Mouse (Mus musculus) midbrain, embryonic 16.5 days (tissue): ENCODE results near the gene Jade1. TPM values are rescaled to one million over a fixed set of nuclear protein-coding genes. Genes with fewer than 3 reads are reported as not detected.

Experiments
- ATAC-seq: fragments of 200-750 bp; cut with Nextera tagmentation; 2 replicates; pipeline ENCODE4 v1.8.0; 2017; ENCODE audit warnings: moderate TSS enrichment
- H3K27ac ChIP-seq: fragments of 300-500 bp; sonication (generic); 2 replicates; pipeline ENCODE4 v1.5.1; 2014; ENCODE audit warnings: mild to moderate bottlenecking, low read length, mixed read lengths
- H3K27me3 ChIP-seq: fragments of 300-500 bp; sonication (generic); 2 replicates; pipeline ENCODE4 v1.6.1; 2014; ENCODE audit warnings: low read depth, low read length, mixed read lengths; ENCODE audit not compliant: control insufficient read depth, insufficient read depth
- H3K36me3 ChIP-seq: fragments of 300-500 bp; sonication (generic); 2 replicates; pipeline ENCODE4 v1.6.1; 2014; ENCODE audit warnings: mild to moderate bottlenecking, low read length, moderate library complexity, mixed read lengths; ENCODE audit not compliant: control insufficient read depth, insufficient read depth
- H3K4me1 ChIP-seq: fragments of 300-500 bp; sonication (generic); 2 replicates; pipeline ENCODE4 v1.6.1; 2014; ENCODE audit warnings: mild to moderate bottlenecking, low read length, mixed read lengths; ENCODE audit not compliant: control insufficient read depth, insufficient read depth
- H3K4me2 ChIP-seq: fragments of 300-500 bp; sonication (generic); 2 replicates; pipeline ENCODE4 v1.6.1; 2014; ENCODE audit warnings: mild to moderate bottlenecking, low read length, mixed read lengths
- H3K4me3 ChIP-seq: fragments of 300-500 bp; sonication (generic); 2 replicates; pipeline ENCODE4 v1.5.1; 2014; ENCODE audit warnings: low read depth, mild to moderate bottlenecking, low read length, moderate library complexity, mixed read lengths
- H3K9ac ChIP-seq: fragments of 300-500 bp; sonication (generic); 2 replicates; pipeline ENCODE4 v1.6.1; 2014; ENCODE audit warnings: low read depth, low read length, mixed read lengths
- H3K9me3 ChIP-seq: fragments of 300-500 bp; sonication (generic); replicated peaks from 2 replicates; pipeline ENCODE4 v1.6.1; 2014; ENCODE audit warnings: mild to moderate bottlenecking, low read length, mixed read lengths; ENCODE audit not compliant: control insufficient read depth, poor library complexity, severe bottlenecking
- WGBS: fragments of 180-500 bp; shearing (Covaris S2); extraction: QIAGEN DNeasy Blood & Tissue Kit; methylation state at CpG from one replicate; pipeline ENCODE4 v1.1.7; 2014; 5-methylcytosine and 5-hydroxymethylcytosine counted together
- polyA plus RNA-seq: library from polyadenylated mRNA; unstranded; fragments of >200 nt; fragmentation: Nextera tagmentation; extraction: Ambion mirVana; gene quantifications from 2 replicates; pipeline ENCODE4 v1.2.1, GENCODE M21; 2015

Jade1 gene
- polyA plus RNA-seq, 1 experiment from 2014 or later: 13.2 TPM

DNA sequence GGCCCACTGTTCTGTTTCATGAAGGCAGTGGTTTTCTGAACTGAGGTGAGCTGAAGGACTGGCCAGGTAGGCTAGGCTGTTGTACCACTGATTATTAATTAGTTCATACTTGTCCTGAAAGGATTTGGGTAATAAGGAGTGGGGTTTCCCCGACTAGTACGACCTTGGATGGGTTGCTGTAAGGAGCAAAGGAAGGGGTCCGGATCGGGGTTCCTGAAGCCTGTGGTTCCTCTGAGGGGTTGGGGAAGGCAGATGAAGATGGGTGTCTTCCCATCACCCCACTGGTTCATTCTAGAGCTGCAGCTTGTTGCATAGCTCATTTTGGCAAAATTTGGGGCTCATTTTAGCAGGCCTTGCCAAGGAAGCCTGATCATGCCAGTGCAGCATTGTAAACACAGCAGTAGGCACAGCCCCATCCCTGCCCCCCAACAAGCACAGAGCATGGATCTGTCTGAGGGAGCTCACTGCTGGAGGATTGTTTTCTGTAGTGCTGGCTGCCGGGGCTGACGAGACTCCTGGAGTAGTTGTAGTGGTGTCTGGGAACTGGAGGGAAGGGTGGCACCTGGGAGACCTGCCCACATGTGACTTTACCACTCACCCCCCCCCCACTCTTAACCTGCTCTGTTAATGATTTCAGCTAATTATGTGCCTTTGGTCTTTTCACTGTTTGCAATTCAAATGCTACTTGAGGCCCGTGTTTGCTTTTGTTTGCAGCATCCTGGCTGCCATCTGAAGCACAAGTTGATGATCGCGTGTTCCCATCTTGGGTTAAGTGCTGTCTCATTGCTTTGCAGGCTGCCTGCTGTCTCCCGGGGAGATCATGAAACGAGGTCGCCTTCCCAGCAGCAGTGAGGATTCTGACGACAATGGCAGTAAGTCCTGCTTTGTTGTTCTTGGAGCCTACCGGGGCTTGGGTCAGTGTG lies 25.1 kb downstream of the Jade1 start:
- H3K27ac ChIP-seq: peak overlapping the region; percentile 50; the same call in 1 of the 2 replicates
- no peaks in the 10 kb centered on the region for H3K36me3 ChIP-seq
- no peaks in the 10 kb centered on the region for H3K9me3 ChIP-seq
- peak overlapping the region; percentile 42; the same call in 1 of the 2 replicates for H3K9ac ChIP-seq
- ATAC-seq: peak; percentile 51; the same call in 1 of the 2 replicates
- no peaks in the 10 kb centered on the region for H3K27me3 ChIP-seq
- 28% methylated on average over 14 of the region's 14 CpGs for WGBS
- H3K4me1 ChIP-seq: peaks cover 15% of the 10 kb centered on the region
- H3K4me2 ChIP-seq: peak overlapping the region; percentile 7; the same call in 1 of the 2 replicates
- H3K4me3 ChIP-seq: no peak overlapping the region

DNA sequence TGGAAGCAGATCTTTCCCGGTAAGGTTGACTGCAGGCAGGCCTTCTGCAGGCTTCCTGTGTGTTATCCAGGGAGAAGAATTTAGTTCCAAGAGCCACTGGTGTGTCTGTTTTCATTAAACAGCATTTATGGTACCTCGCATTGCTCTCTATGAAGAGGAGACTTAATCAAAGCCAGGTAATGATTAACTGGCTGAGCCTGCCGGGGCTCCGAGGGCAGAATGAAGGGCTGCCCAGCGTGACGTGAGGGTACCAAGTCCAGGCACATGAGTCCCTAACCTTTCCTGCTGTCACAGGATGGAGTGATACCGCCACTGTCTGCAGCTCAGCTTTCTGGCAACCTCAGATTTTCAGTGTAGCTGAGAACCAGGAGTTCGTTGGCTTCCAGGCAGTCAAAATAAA lies 25.9 kb downstream of the Jade1 start:
- Histone ChIP-seq H3K36me3 (no peaks in the 10 kb centered on the region), H3K9me3 (no peaks in the 10 kb centered on the region), H3K27me3 (no peaks in the 10 kb centered on the region), H3K4me3 (no peak overlapping the region), H3K4me1 (peaks cover 15% of the 10 kb centered on the region), H3K27ac (peak overlapping the region; percentile 50; the same call in 1 of the 2 replicates), H3K4me2 (no peak overlapping the region), H3K9ac (peak overlapping the region; percentile 42; the same call in 1 of the 2 replicates)
- WGBS: 50% methylated on average over 8 of the region's 8 CpGs
- no peak for ATAC-seq

DNA sequence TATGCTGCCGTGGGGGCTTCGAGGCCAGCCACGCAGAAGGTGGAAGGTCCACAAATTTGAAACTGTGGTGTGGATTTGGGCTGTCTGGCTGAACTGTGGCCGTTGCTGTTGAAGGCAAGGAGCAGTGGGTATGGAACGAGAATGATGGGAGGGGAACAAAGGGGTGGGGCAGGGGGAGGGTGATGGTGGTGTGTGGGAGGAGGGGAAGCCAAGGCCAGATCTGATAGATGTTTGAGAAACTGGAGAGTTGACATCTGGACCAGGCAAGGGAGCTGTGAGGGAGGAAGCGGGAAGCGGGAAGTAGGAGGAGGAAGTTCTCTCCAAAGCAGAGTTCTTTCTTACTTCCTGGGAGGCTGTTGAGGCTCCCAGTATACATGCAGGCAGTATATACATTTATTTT lies 26.7 kb downstream of the Jade1 start:
- WGBS: 80% methylated on average over 7 of the region's 7 CpGs
- Histone ChIP-seq H3K4me1 (peaks cover 15% of the 10 kb centered on the region), H3K4me3 (no peak overlapping the region), H3K27ac (no peak overlapping the region), H3K9me3 (no peaks in the 10 kb centered on the region), H3K4me2 (no peak overlapping the region), H3K36me3 (no peaks in the 10 kb centered on the region), H3K27me3 (no peaks in the 10 kb centered on the region), H3K9ac (no peak overlapping the region)
- ATAC-seq: no peak

DNA sequence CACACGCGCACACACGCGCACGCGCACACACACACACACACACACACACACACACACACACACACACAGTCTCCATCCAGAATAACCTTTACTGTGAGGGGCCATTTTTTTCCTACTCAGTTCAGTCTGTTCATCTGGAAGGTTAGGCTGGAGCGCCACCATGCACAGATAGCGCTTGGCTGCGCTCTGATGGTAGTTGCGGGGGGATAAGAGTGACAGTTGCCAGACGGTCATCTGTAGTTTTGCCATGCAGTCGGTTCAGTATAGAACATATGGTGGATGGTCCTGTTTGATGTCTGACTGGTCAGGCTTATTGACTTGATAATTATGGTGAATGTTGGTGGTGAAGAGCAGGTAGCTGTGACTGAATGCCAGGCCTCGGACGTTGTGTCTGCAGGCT lies 27.6 kb downstream of the Jade1 start:
- Histone ChIP-seq H3K36me3 (no peaks in the 10 kb centered on the region), H3K4me2 (no peak overlapping the region), H3K4me1 (peaks cover 15% of the 10 kb centered on the region), H3K27me3 (no peaks in the 10 kb centered on the region), H3K27ac (no peak overlapping the region), H3K9me3 (no peaks in the 10 kb centered on the region), H3K4me3 (no peak overlapping the region), H3K9ac (no peak overlapping the region)
- WGBS: 92% methylated on average over 14 of the region's 14 CpGs
- ATAC-seq: no peak

DNA sequence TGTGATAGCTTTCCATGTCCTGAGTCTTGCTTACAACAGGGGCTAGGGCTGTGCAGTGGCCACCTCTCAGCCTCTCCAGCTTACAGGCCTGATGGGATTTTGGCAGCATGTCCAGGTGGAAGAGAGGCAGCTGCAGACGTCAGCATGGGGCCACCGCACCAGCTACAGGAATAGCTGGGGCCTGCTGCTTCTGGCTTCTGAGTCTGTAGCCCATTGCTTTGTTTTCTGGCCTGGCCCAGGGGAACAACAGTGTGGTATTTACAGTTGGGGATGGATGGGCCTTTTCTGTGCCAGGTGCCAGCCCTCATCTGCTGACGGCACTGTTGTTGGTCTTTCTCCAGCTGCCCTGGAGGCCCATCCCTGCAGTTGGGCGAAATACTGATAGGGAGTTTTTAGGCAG lies 28.1 kb downstream of the Jade1 start:
- 57% methylated on average over 4 of the region's 4 CpGs for WGBS
- Histone ChIP-seq H3K4me2 (no peak overlapping the region), H3K4me1 (peaks cover 15% of the 10 kb centered on the region), H3K9me3 (no peaks in the 10 kb centered on the region), H3K27ac (no peak overlapping the region), H3K4me3 (no peak overlapping the region), H3K9ac (no peak overlapping the region), H3K27me3 (no peaks in the 10 kb centered on the region), H3K36me3 (no peaks in the 10 kb centered on the region)
- ATAC-seq: no peak

DNA sequence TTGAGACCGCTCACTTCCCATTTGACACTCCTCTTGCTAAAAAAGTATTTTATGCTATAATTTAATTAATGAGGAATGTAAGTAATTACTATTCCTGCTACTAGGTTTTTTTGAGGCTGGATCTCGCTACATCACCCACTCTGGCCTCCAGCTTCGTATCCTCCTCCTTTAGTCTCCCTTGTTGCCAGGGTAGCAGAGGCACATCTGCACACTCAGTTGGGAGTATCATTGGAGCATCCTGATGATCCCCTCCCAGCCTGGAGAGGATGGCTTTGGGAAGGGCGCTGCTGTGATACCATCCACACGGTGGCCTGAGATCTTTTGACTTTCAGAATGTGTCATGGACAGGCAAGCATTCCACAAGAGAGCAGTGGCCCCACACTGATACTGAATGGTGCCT lies 30.0 kb downstream of the Jade1 start:
- Histone ChIP-seq H3K4me1 (peaks cover 15% of the 10 kb centered on the region), H3K27me3 (no peaks in the 10 kb centered on the region), H3K36me3 (no peaks in the 10 kb centered on the region), H3K4me2 (no peak overlapping the region), H3K27ac (no peak overlapping the region), H3K9ac (no peak overlapping the region), H3K9me3 (no peaks in the 10 kb centered on the region), H3K4me3 (no peak overlapping the region)
- WGBS: 81% methylated on average over 5 of the region's 5 CpGs
- no peak for ATAC-seq

DNA sequence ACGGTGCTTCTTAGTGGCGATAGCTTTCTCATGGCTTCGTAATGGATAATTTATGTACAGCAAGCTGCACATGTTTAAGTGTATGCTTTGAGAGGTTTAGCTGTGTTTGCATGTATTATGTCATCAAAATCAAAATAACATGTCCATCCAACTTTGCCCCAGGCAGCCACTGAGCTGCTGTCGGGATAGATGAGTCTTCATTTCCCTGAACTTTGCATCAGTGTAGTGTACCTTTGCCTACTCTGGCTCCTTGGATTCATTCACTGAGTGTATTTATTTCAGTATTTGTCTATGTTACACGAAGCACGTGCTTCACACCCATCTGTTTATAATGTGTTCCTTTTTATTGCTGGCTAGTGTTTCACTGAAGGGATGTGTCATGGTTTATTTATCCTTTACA lies 30.8 kb downstream of the Jade1 start:
- no peaks in the 10 kb centered on the region for H3K36me3 ChIP-seq
- H3K4me3 ChIP-seq: no peak overlapping the region
- no peaks in the 10 kb centered on the region for H3K9me3 ChIP-seq
- no peak overlapping the region for H3K4me2 ChIP-seq
- no peak overlapping the region for H3K27ac ChIP-seq
- H3K4me1 ChIP-seq: peaks cover 7% of the 10 kb centered on the region; the same call in 1 of the 2 replicates
- H3K9ac ChIP-seq: no peak overlapping the region
- WGBS: 87% methylated on average over 6 of the region's 6 CpGs
- ATAC-seq: no peak
- no peaks in the 10 kb centered on the region for H3K27me3 ChIP-seq

DNA sequence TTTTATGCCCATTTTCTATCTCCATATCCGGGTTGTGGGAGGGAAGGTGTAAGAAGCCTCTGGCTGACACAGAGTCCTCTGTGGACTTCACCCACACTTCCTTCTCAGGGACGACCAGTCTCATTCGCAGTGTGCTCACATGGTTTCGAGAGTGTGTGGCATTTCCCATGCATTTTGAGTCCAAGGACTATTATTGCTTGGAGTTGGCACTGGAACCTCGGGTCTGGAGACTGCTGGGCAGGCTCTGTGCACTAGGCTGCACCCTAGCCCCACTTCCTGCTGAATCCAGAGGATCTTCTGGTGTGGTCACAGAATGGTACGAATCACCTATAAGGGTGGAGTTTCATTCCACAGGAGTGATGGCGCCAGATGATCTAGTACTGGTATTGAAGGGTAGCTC lies 31.4 kb downstream of the Jade1 start:
- WGBS: 87% methylated on average over 7 of the region's 7 CpGs
- no peak overlapping the region for H3K9ac ChIP-seq
- peaks cover 1% of the 10 kb centered on the region; the same call in 1 of the 2 replicates for H3K4me1 ChIP-seq
- no peak overlapping the region for H3K27ac ChIP-seq
- H3K4me3 ChIP-seq: no peak overlapping the region
- no peaks in the 10 kb centered on the region for H3K9me3 ChIP-seq
- no peak overlapping the region for H3K4me2 ChIP-seq
- no peak for ATAC-seq
- H3K27me3 ChIP-seq: no peaks in the 10 kb centered on the region
- 0 out of 2 replicates have a peak, but pooled peaks cover 5% of the 10 kb centered on the region for H3K36me3 ChIP-seq

DNA sequence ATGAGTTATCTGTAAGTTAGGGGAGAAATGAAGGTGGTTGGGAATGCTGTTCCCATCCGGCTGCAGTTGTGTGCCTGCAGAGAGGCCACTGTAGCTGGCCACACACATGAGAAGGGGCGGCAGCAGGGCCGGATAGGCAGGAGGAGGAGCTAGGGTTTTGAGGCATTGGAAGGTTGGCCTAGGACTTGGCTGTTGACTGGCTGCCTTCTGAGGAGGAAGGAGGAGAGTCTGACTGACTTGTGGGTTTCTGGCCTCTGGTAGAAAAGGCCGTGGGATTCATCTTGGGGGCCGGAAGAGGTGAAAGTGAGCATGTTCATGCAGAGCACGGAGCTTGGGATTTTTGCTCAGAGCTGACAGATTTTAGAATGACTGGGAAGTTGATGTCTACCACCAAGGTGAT lies 32.1 kb downstream of the Jade1 start:
- Histone ChIP-seq H3K27ac (no peak overlapping the region), H3K27me3 (no peaks in the 10 kb centered on the region), H3K9ac (no peak overlapping the region), H3K4me1 (no peaks in the 10 kb centered on the region), H3K36me3 (0 out of 2 replicates have a peak, but pooled peaks cover 5% of the 10 kb centered on the region), H3K4me3 (no peak overlapping the region), H3K4me2 (no peak overlapping the region), H3K9me3 (no peaks in the 10 kb centered on the region)
- ATAC-seq: no peak
- 60% methylated on average over 6 of the region's 6 CpGs for WGBS
